Mouse (Mus musculus) stomach, embryonic 16.5 days (tissue): Measurements from ENCODE around the gene Anks4b. TPM values are rescaled to one million over a fixed set of nuclear protein-coding genes. Genes with fewer than 3 reads are reported as not detected.

Source experiments
- ATAC-seq: fragments of 200-750 bp; cut with Nextera tagmentation; 2 replicates; pipeline ENCODE4 v1.8.0; 2017; ENCODE audit warnings: moderate number of reproducible peaks, moderate TSS enrichment; ENCODE audit not compliant: insufficient read depth, low FRiP score
- H3K27ac ChIP-seq: fragments of 300-500 bp; sonication (generic); 2 replicates; pipeline ENCODE4 v1.5.1; 2014; ENCODE audit warnings: low read length
- H3K27me3 ChIP-seq: fragments of 300-500 bp; sonication (generic); 2 replicates; pipeline ENCODE4 v1.6.1; 2014; ENCODE audit warnings: low read length, control low read depth, mixed read lengths; ENCODE audit not compliant: control insufficient read depth, insufficient read depth
- H3K36me3 ChIP-seq: fragments of 300-500 bp; sonication (generic); 2 replicates; pipeline ENCODE4 v1.6.1; 2014; ENCODE audit warnings: low read length; ENCODE audit not compliant: control insufficient read depth, insufficient read depth
- H3K4me1 ChIP-seq: fragments of 300-500 bp; sonication (generic); 2 replicates; pipeline ENCODE4 v1.6.1; 2014; ENCODE audit warnings: low read length, control low read depth, mixed read lengths; ENCODE audit not compliant: control insufficient read depth, insufficient read depth
- H3K4me2 ChIP-seq: fragments of 300-500 bp; sonication (generic); 2 replicates; pipeline ENCODE4 v1.6.1; 2014; ENCODE audit warnings: low read depth, low read length, mixed read lengths
- H3K4me3 ChIP-seq: fragments of 300-500 bp; sonication (generic); replicated peaks from 2 replicates; pipeline ENCODE4 v1.5.1; 2014; ENCODE audit warnings: mild to moderate bottlenecking, low read length
- H3K9ac ChIP-seq: fragments of 300-500 bp; sonication (generic); 2 replicates; pipeline ENCODE4 v1.6.1; 2014; ENCODE audit warnings: low read length
- H3K9me3 ChIP-seq: fragments of 300-500 bp; sonication (generic); replicated peaks from 2 replicates; pipeline ENCODE4 v1.6.1; 2016; ENCODE audit warnings: low read length, control low read depth; ENCODE audit not compliant: control insufficient read depth
- WGBS: fragments of 180-500 bp; shearing (Covaris S2); extraction: QIAGEN DNeasy Blood & Tissue Kit; methylation state at CpG from one replicate; pipeline ENCODE4 v1.1.7; 2014; 5-methylcytosine and 5-hydroxymethylcytosine counted together
- polyA plus RNA-seq: library from polyadenylated mRNA; unstranded; fragments of >200 nt; fragmentation: Nextera tagmentation; extraction: Ambion mirVana; gene quantifications from 2 replicates; pipeline ENCODE4 v1.2.1, GENCODE M21; 2015

Anks4b gene
- polyA plus RNA-seq: 1.4 and 2.0 TPM in 2 replicates

- Histone ChIP-seq H3K27me3 (no peaks in the 10 kb centered on the region), H3K4me2 (no peak within 1 kb of the TSS), H3K4me3 (peak within 1 kb of the TSS; percentile 16; the same call in 1 of the 2 replicates), H3K9me3 (no peaks in the 10 kb centered on the region), H3K9ac (0 out of 2 replicates have a peak within 1 kb of the TSS, but pooled peaks have one; percentile 4), H3K27ac (no peak within 1 kb of the TSS), H3K36me3 (no peaks in the 10 kb centered on the region), H3K4me1 (no peaks in the 10 kb centered on the region)
- 72% methylated on average over 10 of the region's 10 CpGs for whole genome bisulfite sequencing
- peak; percentile 80 for ATAC-seq
These were observed at the start of gene Anks4b for GRCm38 (mm10) chr7:120173603-120174244. Gene Anks4b (plus strand): TSS chr7:120173858.

GRCm38 (mm10) chr7:120124844-120125243 is 48.8 kb upstream of the Anks4b start:
- Histone ChIP-seq H3K27me3 (no peaks in the 10 kb centered on the region), H3K4me3 (no peak overlapping the region), H3K4me2 (no peak overlapping the region), H3K9me3 (no peaks in the 10 kb centered on the region), H3K27ac (no peak overlapping the region), H3K9ac (no peak overlapping the region), H3K4me1 (peaks cover 6% of the 10 kb centered on the region), H3K36me3 (no peaks in the 10 kb centered on the region; the same call in 1 of the 2 replicates)
- 2% methylated on average over 3 of the region's 3 CpGs for WGBS
- peak; percentile 74 for ATAC-seq

- WGBS: 46% methylated on average over 5 of the region's 5 CpGs
- H3K4me2 ChIP-seq: no peak overlapping the region
These were observed 46.5 kb upstream of the Anks4b start for GRCm38 (mm10) chr7:120126976-120127685.

GRCm38 (mm10) chr7:120127686-120128059 is 46.0 kb upstream of the Anks4b start:
- no peaks in the 10 kb centered on the region for H3K9me3 ChIP-seq
- H3K9ac ChIP-seq: no peak overlapping the region
- no peak overlapping the region for H3K27ac ChIP-seq
- WGBS: 42% methylated on average over 4 of the region's 4 CpGs
- no peak overlapping the region for H3K4me3 ChIP-seq
- no peak for ATAC-seq
- H3K4me1 ChIP-seq: peaks cover 6% of the 10 kb centered on the region
- H3K27me3 ChIP-seq: no peaks in the 10 kb centered on the region
- no peak overlapping the region for H3K4me2 ChIP-seq
- H3K36me3 ChIP-seq: no peaks in the 10 kb centered on the region

More at GRCm38 (mm10) chr7:120126976-120127685, 46.5 kb upstream of the Anks4b start:
- H3K27ac ChIP-seq: no peak overlapping the region
- no peak overlapping the region for H3K9ac ChIP-seq
- no peaks in the 10 kb centered on the region for H3K27me3 ChIP-seq
- H3K4me3 ChIP-seq: no peak overlapping the region
- H3K9me3 ChIP-seq: no peaks in the 10 kb centered on the region
- no peak for ATAC-seq
- H3K36me3 ChIP-seq: no peaks in the 10 kb centered on the region
- peaks cover 6% of the 10 kb centered on the region for H3K4me1 ChIP-seq

- Histone ChIP-seq H3K9ac (no peak overlapping the region), H3K36me3 (no peaks in the 10 kb centered on the region), H3K27ac (no peak overlapping the region), H3K4me3 (no peak overlapping the region), H3K9me3 (no peaks in the 10 kb centered on the region), H3K4me2 (no peak overlapping the region), H3K27me3 (no peaks in the 10 kb centered on the region), H3K4me1 (peaks cover 6% of the 10 kb centered on the region)
- WGBS: 64% methylated on average over 4 of the region's 4 CpGs
- ATAC-seq: no peak; the same call in 1 of the 2 replicates
These were observed 44.7 kb upstream of the Anks4b start for GRCm38 (mm10) chr7:120128951-120129350.

GRCm38 (mm10) chr7:120142743-120143142 is 30.9 kb upstream of the Anks4b start:
- 73% methylated on average over 1 of the region's 1 CpGs for WGBS
- no peaks in the 10 kb centered on the region for H3K4me1 ChIP-seq
- no peak overlapping the region for H3K4me3 ChIP-seq
- no peak overlapping the region for H3K9ac ChIP-seq
- no peaks in the 10 kb centered on the region for H3K9me3 ChIP-seq
- ATAC-seq: no peak
- H3K36me3 ChIP-seq: no peaks in the 10 kb centered on the region
- H3K4me2 ChIP-seq: no peak overlapping the region
- no peak overlapping the region for H3K27ac ChIP-seq
- no peaks in the 10 kb centered on the region for H3K27me3 ChIP-seq

- Histone ChIP-seq H3K4me2 (no peak within 1 kb of the TSS), H3K27ac (no peak within 1 kb of the TSS), H3K27me3 (no peaks in the 10 kb centered on the region), H3K4me1 (no peaks in the 10 kb centered on the region), H3K36me3 (no peaks in the 10 kb centered on the region), H3K9ac (no peak within 1 kb of the TSS), H3K9me3 (no peaks in the 10 kb centered on the region), H3K4me3 (no peak within 1 kb of the TSS)
- ATAC-seq: no peak
- WGBS: 73% methylated on average over 9 of the region's 9 CpGs
These were observed 28.5 kb upstream of the Anks4b start, which contains the start of gene Zp2 for GRCm38 (mm10) chr7:120145191-120145590. Gene Zp2 (minus strand): TSS chr7:120145291.

GRCm38 (mm10) chr7:120150257-120150656 is 23.4 kb upstream of the Anks4b start:
- no peaks in the 10 kb centered on the region for H3K36me3 ChIP-seq
- no peak overlapping the region for H3K9ac ChIP-seq
- no peak overlapping the region for H3K27ac ChIP-seq
- H3K9me3 ChIP-seq: no peaks in the 10 kb centered on the region
- no peaks in the 10 kb centered on the region for H3K27me3 ChIP-seq
- no peak overlapping the region for H3K4me2 ChIP-seq
- H3K4me1 ChIP-seq: no peaks in the 10 kb centered on the region
- no peak overlapping the region for H3K4me3 ChIP-seq
- no peak for ATAC-seq
- 22% methylated on average over 3 of the region's 3 CpGs for WGBS

GRCm38 (mm10) chr7:120150898-120151297 is 22.8 kb upstream of the Anks4b start:
- H3K4me1 ChIP-seq: no peaks in the 10 kb centered on the region
- no peaks in the 10 kb centered on the region for H3K27me3 ChIP-seq
- H3K4me2 ChIP-seq: no peak overlapping the region
- no peak for ATAC-seq
- no peaks in the 10 kb centered on the region for H3K36me3 ChIP-seq
- H3K9me3 ChIP-seq: no peaks in the 10 kb centered on the region
- WGBS: 86% methylated on average over 2 of the region's 2 CpGs
- H3K9ac ChIP-seq: no peak overlapping the region
- H3K27ac ChIP-seq: no peak overlapping the region
- H3K4me3 ChIP-seq: no peak overlapping the region
